Mouse (Mus musculus) thymus, postnatal 10 days (tissue): ENCODE data around the gene Nploc4.
A peak's percentile ranks its signal among the peaks of the same experiment; 100 is the strongest.

ENCODE experiments used
- DNase-seq, 2 experiments: peaks; one replicate each; pipeline ENCODE4 v3.0.0; 2021; ENCODE audit warnings: low spot score in 2 of 2

The Nploc4 gene

DNA sequence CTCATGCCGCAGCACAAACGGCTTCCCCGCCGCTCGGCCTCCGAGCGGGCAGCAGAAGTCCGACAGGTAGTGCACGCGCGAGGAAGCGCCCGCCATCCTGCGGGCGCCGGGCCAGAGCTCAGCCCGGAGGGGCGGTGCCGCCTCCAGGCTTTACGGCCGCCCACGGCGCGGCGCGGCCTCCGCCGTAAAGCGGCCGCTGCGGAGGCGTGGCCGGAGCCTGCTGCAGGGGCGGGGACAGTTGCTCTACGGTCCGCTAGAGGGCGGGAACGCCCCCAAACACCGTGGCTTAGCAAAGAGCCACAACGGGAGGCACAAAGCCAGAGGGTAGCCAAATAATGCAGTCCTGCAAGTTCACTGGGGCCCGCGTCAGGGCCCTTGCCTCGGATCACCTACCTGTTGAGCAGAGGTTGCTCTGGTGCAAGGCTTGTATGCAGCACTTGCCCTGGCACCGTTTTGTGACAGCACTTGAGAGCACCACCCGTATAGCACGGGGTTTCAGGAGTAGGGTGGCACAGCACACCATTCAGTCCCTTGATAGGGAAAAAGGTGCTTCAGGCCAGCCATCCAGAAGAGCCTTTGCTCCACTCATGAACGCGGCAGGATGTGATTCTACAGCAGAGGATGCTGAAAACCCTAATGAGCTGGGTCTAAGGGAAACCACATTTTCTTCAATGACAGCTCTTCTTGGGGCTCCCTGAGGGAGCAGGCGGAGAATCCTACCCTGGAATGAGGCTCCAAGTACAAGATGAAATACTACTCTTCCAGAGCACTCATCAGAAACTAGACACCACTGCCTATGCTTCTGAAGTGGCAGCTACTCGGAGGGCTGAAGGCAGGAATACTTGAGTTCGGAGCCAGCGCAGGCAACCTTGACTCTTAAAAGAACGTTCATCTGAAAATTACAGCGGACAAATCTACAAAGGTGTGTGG is 58.6 kb downstream of the Nploc4 start, which contains the start of gene Faap100:
Gene Faap100 (minus strand): TSS at position 154 of the 930 bp plus-strand sequence.
- peak; percentile 82 to 90 for DNase-seq

DNA sequence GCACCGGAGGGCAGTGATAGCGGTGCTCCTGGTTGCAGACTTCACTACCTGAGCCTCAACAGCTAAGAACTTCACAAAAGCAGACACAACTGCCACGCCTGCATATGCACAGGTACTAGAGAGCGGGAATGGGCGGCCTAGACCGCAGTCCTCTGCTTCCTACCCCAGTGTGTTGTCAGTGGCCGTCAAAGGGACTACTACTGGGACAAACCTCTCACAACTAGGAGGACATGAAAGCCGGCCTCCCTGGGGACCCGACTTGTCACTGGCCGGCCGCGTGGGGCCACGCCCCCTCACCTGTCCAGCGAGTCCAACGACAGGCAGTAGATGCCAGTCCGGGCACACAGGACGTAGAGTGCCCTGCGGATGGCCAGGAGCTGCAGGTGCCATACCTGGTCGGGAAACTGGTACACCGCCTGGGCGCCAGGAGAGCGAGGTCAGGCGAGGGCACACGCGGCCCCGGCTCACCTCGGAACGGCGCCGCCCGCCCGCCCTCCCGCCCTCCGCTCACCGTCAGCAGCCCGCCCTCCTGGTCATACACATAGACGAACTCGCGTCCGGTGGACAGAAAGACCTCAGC is 59.4 kb downstream of the Nploc4 start:
- peak in 1 of 2 experiments; percentile 31 for DNase-seq

DNA sequence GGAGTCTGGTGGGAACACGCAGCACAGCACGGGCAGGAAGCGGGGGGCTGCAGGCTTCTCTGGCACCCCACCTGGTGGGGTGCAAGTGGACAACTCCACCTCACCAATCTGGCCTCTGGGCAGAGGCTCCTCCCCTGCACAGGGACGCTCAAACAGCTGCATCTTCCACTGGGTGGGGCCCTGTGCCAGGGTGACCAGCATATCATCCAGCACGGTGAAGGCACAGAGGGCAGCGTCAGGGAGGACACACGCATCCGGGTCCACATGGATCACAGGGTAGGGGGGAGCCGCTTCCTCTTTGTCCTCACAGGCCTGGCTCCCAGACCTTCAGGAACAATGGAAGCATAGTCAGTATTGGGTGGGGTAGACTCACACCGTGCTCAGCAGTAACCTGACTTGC is 60.2 kb downstream of the Nploc4 start:
- DNase-seq: no peak

DNA sequence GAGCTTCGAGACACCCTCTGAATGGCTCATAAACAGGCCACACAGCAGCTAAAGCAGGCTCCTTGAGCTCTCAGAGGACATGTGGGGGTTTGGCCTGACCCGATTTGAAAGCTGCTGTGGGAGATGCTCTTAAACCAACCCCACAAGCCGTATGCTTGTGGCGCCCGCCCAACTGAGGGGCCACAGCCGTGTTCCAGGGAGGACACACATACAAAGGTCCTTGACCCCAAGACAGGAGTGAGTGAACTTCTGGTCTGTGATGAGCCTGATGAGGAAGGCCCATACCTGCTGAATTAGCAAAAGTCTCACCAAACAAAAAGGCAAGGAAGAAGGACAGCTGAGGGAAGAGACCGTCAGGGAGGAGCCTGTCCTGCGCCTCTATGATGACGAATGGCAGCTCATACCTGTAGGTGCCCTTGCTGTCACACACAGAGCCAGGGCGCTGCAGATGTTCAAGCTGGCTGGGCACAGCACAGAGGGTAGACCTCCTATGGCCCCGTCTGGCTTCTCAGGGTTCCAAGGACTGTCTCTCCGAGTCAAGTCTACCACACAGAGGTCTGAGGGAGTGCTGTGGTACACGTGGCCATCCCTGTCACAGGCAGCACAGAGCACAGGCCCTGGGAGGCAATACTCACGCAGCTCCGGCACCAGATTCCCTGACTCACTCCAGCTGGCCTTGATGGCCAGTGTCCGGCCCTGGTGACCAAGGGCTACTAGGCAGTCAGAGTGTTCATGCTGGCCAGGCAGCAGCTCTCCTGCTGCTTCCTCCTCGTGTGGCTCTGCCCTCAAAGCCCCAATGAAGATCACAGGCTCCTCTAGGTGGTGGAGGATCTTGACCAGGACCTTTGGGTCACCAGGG is 61.0 kb downstream of the Nploc4 start:
- DNase-seq: no peak

DNA sequence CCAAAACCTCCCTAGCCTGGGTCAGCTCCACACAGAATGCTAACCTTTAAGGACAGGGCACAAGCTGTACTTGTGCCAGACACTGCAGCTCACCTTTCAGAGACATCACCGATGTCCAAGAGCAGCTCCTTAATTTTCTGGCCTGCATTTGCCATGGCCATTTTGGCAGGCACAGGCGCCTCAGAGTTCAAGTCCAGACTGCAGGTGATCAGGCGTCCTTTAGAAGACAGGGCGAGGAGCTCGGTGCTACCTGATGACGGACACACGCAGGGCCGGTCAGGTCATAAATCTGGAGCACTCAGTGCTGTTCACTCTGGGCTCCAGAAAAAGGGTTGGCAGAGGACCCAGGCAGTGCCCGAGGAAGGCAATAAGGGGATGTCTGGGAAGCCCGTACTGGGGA is 62.2 kb downstream of the Nploc4 start:
- no peak for DNase-seq

DNA sequence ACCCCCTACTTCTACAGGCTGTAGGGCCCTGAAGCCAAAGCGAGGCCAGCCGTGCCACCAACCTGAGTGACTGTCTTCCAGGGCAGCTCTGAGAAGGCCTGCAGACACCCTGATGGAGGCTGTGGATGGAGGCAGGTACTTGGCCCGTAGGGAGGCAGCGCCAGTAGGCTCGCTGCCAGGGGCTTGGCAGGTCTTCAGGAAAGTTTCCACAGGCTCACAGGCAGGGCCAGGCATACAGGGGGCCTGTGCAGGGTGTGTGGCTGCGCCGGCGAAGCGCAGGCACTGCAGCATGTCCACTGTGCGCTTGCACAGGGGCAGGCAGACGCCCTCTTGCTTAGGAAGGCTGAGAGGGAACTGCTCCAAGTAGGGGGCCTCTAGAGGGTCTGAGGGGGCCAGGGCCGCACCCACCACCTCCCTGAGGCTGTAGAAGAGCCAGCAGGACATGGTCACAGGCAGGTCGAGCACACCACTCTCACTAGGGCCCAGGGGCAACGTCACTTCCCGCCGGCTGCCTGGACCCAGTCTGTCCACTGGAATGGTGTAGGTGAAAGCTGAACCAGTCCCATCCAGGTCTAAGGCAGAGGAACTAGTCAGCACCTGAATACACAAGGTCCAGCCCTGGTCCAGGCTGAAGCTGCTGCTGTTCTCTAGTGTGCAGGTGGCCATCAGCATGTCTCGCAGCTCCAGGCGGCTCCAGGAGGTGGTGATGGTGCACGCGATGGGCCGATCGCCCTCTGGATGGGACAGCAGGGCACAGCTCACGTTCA is 63.5 kb downstream of the Nploc4 start:
- no peak for DNase-seq

DNA sequence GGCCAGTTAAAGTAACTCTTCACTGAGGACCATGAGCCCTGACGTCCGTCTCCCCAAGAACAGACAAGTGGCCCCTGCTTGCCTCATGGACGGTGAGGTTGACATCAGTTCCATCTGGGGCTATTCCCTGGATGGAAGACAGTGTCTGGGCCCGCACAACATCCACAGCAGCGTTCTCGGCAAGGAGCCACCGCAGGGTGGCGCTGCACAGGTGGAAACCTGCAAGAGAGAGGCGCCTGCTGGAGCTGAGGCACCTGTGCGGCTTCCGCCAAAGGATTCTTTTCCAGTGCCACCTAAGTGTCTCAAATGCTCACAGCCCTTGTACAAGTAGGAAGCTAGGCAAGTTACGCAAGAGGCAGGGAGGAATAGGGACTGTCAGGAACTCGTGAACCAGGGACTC is 64.5 kb downstream of the Nploc4 start:
- DNase-seq: no peak

DNA sequence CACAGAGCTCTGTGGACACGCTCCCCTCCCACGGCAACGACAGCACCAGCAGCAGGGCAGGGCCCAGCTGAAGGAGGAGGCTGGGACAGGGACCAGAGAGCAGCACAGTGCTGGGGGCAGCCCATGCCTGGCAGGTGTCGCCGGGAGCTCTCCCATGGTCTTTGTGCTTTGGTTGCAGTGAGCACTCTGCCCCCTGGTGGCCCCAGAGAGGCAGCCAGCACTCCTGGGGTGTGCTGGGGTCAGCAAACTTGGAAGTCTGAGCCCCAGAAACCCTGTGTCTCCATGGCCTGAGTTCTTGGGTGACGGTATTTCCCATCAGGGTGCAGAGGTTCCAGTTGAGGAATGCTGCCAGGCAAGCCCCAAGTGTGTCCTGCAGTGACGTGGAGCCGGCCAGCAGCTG is 67.9 kb downstream of the Nploc4 start:
- peak; percentile 55 to 78 for DNase-seq

DNA sequence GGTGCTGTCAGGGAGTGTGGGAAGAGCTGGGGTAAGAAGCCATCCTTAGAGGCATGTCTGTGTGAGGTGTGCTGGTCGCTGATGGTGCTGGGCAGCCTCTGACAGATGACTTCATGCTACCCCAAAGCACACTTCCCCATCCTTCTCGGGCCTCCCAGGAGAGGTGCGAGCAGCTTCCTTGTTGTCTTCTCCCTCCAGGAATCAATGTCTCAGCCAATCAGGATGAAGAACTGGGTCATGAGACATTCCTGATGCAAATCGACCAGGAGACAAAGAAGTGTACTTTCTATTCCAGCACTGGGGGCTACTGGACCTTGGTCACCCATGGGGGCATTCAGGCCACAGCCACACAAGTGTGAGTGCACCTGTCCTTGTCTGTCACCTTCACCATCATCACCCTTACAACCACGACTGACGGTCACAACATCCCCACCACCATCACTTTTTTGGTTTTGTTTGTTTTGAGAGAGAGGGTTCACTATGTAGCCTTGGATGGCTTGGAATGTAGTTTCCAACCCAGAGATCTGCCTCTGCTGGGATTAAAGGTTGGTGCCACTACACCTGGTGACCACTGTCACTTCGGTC is 71.0 kb downstream of the Nploc4 start:
- no peak for DNase-seq

DNA sequence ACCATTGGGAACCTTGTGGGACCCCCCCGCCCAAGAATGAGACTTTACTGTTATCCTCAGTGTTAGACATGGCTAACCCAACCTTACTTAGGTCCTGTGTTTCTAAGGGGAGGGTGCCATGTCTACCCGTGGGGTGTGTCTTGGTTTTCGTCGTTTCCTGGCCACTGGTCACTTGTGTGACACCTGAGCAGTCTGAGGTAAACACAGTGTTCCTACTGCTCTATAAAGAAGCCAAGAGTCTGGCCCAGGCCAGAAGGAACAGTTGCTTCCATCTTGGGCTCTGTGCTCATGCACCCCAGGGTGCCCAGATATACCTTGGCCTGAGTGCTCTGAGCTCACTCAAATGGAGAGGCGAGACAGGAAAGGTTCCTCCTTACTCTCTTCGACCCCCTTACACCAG is 74.6 kb downstream of the Nploc4 start:
- DNase-seq: no peak

DNA sequence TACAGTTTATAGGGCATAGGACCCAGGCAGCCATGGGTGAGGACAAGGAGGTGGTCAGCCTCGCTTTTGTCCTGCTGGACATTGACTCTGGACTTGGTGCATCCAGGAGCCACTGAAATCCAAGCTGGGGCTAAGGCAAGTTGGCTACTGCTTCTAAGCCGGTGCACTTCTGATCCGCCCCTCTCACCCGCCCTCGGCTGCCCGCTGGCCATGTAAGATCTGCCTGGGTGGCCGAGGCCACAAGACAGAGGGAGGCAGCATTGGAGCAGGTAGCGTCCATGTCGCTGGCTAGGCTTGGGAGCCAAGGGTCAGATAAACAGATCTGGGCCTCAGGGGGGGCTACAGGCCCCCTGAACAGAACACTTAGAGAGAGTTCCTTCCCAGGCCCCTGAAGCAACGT is 76.2 kb downstream of the Nploc4 start, which contains the start of gene Fscn2:
Gene Fscn2 (plus strand): TSS at position 240 of the 400 bp plus-strand sequence.
- DNase-seq: no peak

DNA sequence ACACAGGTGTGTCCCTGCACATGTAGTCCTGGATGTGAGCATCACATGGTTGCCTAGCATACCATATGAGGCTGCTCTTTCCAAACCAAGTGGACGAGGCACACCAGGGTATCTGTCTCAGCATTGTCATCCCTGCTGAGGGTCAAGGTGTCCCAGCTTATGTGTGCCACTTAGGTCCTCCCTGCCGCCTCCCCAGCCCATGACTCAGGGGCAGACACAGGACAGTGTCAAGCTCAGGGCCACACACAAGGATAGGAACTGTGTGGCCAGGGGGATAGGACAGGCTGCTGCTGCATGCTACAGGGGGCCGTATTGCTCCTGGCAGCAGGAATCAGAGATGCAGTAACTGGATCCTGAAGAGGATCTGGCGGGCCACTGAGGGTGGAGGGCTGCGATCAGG is 76.8 kb downstream of the Nploc4 start:
- DNase-seq: no peak

DNA sequence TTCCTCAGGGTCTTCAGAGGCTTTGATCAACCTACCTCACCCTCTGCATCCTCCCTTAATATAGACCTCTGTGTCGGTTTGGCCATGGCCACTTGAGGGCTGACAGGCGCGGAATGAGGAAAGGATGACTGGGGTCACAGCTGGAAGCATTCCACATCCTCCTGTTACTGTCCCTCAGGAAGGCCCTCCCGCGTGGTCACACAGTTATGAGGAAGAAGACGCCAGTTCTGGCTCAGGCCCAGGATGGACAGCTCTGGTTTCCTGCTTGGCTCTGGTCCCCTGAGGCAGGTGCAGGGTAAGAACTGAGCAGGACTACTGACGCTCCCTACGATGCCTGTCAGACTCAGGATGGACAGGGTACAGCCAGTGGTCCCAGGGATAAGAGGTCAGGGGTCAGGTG is 77.4 kb downstream of the Nploc4 start:
- no peak for DNase-seq

DNA sequence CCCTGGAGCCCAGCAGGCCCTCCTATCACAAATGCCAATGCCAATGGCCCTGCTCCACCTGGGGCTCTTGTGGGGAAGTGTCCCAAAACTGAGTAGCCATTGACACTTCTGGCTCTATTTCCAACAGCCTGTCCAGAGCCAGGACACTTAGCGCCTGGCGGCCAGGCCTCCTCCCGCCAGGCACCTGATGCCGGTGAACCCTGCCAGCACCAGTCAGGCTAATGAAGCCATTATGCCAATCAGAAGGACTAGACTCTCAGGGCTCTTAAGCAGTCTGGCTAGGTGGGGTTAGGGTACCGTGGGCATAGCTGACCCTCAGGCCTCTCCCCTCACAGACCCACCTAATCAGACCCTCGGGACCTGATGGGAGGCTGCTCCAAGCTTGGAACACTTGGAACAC is 78.1 kb downstream of the Nploc4 start:
- DNase-seq: no peak

DNA sequence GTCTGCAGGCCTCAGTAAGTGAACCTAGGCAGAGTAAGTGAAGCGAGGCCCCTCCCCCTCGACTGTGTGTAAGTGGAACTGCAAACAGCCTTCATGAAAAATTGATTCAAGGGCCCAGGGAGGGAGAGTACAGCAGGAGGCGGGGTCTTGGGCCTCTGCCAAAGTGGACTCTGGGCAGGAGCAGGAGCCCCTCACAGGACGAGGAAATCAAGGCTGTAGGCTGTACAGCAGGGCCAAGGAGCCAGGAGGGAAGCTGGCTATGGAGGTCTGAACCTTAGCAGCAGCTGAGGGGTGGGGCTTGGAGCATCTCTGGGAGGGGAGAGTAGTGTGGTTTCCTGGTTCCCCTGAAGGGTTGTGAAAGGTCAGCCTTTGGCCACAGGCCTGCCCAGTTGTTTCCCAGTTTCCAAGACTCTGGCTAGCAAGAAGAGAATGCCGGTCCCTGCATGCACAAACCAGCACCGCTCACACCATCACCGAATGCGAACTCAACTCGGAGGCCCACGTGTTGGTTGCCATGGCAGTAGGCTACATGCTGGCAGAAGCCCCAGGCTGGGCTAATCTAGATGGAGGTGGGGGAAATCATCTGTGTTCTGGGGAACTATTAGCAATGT is 79.6 kb downstream of the Nploc4 start:
- DNase-seq: no peak

DNA sequence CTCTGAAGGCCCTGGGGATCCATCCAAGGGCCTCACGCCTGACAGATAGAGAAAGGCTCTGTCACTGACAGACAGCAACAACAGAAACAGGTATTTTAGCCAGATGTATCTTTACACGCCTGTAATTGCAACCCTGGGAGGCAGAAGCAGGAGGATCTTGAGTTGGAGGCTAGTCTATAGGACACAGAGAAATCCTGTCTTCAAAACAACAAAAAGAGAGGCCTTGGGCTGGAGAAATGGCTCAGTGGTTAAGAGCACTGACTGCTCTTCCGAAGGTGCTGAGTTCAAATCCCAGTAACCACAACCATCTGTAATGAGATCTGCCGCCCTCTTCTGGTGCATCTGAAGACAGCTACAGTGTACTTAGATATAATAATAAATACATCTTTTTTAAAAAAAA is 80.6 kb downstream of the Nploc4 start:
- no peak for DNase-seq

DNA sequence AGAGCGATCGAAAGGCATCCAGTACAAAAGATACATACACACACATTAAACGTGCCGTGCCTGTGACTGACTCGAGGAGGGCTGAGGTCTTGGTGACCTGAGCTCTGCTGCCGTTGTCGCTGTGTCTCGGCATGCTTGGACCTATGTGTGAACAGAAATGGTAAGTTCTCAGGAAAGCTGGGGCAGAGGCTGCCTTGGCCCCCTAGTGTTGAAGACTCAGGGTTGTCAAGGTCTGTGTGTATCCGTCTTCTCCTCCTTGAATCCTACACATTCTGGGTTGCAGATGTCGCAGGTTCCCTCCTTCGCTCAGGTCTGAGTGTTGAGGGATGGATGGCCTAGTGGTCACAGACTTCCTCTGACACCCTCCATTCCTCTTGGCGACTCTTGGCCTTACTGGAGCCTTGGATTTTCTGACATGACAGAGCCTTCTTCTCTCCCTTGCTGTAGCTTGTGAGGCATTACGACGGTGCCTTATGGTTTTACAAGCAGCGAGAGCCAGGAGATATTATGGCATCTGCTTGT is 81.1 kb downstream of the Nploc4 start:
- no peak for DNase-seq

DNA sequence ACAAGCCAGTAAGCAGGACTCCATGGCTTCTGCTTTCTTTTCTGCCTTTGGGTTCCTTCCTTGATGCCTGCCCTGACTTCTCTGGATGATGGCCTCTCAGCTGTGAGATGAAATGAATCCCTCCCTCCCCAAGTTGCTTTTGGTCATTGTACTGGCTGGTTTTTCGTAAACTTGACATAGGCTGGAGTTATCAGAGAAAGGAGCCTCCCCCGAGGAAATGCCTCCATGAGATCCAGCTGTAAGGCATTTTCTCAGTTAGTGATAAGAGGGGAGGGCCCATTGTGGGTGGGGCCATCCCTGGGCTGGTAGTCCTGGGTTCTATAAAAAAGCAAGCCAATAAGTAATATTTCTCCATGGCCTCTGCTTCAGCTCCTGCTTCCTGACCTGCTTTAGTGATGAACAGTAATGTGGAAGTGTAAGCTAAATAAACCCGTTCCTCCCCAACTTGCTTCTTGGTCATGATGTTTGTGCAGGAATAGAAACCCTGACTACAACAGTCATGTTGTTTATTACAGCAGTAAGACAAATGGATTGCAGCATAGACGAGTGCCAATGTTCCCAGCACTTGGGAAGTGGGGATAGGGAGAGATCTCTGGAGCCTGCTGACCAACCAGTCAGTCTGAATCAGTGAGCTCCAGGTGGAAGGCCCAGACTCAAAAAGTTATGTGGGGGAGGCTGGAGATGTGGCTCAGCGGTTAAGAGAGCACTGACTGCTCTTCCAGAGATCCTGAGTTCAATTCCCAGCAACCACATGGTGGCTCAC is 82.0 kb downstream of the Nploc4 start:
- no peak for DNase-seq
